Mouse (Mus musculus): ENCODE data around the gene Wars.
"Not testable (repeated sequence)": the region's sequence is repeated elsewhere in the genome, so short reads cannot be mapped to it uniquely, and the experiment has no call there.

Gene Wars

DNA sequence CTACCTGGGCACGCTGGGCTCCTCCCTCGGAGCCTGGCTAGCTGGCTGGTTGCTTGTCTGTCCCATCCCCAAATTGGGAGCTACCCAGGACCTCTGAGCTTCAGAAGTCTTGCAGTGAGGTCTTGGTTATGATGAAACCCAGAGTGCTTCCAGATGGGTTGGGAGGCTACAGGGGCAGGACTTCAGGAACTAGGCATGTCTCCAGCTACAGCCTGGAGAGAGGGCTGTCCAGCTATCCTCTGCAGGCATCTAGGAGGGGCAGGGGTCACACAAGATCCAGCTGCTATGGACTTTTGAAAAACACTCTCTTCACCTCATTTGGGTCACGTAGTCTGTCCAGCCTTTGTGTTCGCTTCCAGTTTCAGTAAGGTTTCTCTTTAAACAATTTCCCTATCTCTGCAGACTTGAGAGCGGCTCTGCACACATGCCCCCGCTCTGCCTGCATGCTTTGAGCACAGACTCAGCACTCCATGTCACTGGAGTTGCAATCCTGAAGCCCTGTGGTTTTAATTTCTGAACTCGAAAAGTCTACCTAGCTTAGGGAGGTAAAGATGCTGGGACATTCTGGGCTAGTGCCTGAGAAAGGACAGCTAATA, 36.3 kb downstream of the Wars start:
- no peak for DNase-seq (ENCODE audit: low read depth in 1 of 2, low spot score in 2 of 2)

GRCm38 (mm10) chr12:108857109-108857508, 36.9 kb downstream of the Wars start:
- no peak for DNase-seq (ENCODE audit: low read depth in 1 of 2, low spot score in 2 of 2)

DNA sequence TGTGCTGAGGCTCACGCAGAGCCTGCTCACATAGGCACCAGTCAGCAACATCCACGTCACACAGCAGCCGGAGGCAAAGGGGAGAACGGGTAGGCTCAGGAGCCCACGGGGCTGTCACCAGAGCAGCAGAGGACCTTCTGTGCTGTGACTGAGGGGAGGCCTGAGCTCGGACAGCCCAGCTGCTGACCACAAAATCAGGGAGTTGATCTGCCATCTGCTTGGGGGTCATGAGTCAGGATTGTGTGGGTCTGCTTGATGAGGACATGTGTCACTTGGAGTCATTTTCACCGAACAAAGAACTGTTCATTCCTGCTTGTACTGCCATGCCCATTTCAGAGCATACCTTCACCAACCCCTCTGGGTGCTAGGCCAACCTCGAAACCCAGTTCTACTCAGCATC, 37.8 kb downstream of the Wars start:
- no peak for DNase-seq (ENCODE audit: low read depth in 1 of 2, low spot score in 2 of 2)

GRCm38 (mm10) chr12:108855081-108855480, 38.9 kb downstream of the Wars start:
- DNase-seq (ENCODE audit: low read depth in 1 of 2, low spot score in 2 of 2), result no peak

- DNase-seq (ENCODE audit: low read depth in 1 of 2, low spot score in 2 of 2), result no peak
Observed at GRCm38 (mm10) chr12:108852822-108853221, 41.2 kb downstream of the Wars start.

DNA sequence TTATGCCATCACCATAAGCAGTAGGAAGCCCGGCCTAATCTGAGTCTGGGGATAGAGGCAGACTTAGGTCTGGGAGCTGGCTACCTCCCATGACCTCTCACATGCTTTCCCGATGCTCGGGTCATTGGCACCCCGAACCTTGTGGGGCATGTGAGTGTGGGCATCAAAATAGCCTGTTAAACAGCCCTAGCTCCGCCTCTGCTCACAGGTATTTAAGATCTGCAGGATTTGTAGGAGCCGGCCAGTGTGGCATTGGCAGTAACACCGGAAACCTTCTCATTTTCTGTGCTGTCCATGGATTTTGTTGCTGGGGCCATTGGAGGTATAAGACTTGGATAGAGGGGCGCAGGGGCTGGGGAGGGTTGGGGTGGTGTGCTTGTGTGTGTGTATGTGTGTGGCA, 43.1 kb downstream of the Wars start:
- DNase-seq (ENCODE audit: low read depth in 1 of 2, low spot score in 2 of 2), result no peak

DNA sequence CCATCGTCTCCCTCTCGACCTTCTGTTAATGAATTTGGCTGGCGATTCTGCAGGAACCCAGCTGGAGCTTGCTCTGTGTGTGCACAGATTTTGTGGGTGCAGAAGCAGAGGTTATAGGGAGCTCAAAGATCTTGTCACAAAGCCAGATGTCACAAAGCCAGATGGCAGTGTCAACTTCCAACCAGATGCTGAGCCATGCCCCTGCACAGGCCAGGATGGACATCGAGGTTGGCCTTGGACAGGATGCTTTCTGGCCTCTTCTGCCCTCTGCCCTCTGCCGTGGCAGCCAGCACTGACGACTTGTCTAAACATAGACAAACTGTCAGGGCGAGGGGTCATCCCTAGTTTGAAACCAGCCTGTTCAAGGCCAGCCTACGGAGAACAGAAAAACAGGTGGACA, 43.8 kb downstream of the Wars start:
- DNase-seq (ENCODE audit: low read depth in 1 of 2, low spot score in 2 of 2), result no peak

- DNase-seq (ENCODE audit: low read depth in 1 of 2, low spot score in 2 of 2), result no peak
Observed at GRCm38 (mm10) chr12:108849488-108850022, 44.4 kb downstream of the Wars start.

DNA sequence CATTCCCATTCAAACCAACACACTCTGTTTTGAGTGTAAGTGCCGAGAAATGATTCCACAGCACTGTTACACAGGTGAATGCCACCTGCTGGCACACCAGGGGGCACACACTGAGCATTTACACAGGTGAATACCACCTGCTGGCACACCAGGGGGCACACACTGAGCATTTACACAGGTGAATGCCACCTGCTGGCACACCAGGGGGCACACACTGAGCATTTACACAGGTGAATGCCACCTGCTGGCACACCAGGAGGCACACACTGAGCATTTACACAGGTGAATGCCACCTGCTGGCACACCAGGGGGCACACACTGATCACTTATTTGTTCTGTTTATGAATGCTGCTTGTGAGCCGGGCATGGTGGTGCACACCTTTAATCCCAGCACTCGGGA, 45.9 kb downstream of the Wars start:
- not testable (repeated sequence) for DNase-seq (ENCODE audit: low read depth in 1 of 2, low spot score in 2 of 2)

GRCm38 (mm10) chr12:108842663-108843062, 51.3 kb downstream of the Wars start:
- DNase-seq (ENCODE audit: low read depth in 1 of 2, low spot score in 2 of 2), result no peak

GRCm38 (mm10) chr12:108841181-108841580, 52.8 kb downstream of the Wars start:
- no peak for DNase-seq (ENCODE audit: low read depth in 1 of 2, low spot score in 2 of 2)

DNA sequence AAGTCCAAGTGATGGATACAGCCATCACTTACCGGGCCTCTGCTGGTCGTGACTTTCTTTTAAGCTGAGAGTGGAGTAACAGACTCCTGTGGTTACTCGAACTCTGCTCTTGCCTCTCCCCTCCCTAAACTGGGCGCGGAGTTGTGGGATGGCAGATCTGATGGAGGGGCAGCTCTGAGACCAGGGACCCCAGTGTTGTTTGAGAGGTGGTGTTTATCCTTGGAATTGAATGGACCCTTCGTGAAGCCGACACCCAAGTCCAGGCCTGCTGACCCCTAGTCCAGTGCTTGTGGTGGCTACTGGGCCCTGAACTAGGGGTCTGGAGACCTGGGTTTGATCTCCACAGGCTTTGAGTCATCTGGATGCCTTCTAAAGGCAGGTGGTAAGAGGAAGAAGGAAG, 57.3 kb downstream of the Wars start:
- DNase-seq (ENCODE audit: low read depth in 1 of 2, low spot score in 2 of 2), result no peak

GRCm38 (mm10) chr12:108835840-108836409, 58.0 kb downstream of the Wars start, which contains the start of the genes Slc25a29 and Slc25a47:
Slc25a29 (minus strand) TSS chr12:108835883.
Slc25a47 (plus strand) TSS chr12:108836046.
- DNase-seq (ENCODE audit: low read depth in 1 of 2, low spot score in 2 of 2), result peak; percentile 67 to 83

DNA sequence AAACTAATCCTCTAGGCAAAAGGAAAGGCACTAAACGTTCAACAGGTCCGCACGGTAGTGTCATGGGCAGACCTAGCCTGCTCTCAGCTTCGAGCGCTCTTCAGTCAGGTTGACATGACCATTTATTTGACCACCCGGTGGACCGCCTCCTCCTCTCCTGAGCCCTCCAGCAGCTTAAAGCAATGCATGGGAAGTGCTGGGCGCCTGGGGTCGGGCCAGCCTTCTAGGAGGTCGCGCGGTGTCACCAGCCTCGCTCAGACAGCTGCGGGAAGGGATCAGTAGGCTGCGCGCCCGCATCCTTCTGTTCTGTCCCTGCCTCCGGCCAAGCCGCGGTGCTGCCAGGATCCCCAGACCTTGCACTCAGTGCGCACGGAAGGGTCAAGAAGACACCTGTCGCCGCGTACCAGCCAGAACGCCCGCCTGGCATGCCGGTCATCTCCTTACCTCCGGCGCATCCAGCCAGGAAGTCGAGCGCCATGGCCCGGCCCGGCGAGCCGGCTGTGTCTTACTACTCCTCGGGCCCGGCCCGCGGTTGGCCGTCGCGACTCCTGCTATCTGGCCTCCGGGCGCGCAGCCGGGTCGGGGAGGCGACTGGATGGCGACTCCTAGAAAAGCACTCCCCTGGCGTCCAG, 58.6 kb downstream of the Wars start:
- DNase-seq (ENCODE audit: low read depth in 1 of 2, low spot score in 2 of 2), result no peak

DNA sequence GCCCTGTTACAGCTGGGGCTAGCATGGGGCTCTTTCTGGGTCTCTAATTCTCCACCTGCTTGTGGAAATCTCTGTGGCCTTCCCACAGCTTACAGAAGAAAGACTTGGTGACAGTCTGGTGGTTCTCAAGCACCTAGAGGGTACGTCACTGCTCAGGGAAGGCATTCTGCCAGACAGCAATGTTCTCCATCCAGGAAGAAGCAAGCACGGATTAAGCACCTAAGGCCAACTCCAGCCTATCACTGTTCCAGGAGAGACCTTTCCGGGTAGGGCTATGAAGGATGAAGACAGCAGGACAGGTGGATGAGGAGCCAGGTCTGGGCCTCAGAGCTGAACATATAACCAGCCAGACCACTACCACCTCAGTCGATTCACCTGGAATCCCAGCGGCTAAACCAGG, 59.2 kb downstream of the Wars start:
- DNase-seq (ENCODE audit: low read depth in 1 of 2, low spot score in 2 of 2), result no peak

DNA sequence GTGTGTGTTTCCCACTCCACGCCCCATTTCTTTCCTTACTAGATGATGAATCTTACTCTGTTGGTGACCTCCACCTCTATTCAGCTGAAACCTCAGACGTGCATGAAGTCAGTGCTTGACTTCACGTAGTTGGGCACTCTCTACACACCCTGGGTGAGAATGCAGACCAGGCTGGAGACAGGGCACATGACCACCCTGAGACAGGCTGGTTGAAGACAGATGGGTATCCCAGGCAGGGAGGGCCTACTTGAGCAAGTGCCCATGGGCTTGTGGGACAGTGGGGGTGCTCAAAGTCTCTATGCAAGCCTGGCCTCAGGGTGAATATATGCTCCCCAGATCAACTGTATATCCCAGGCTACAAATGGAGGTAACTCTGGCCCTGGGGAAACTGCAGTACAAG, 59.6 kb downstream of the Wars start:
- no peak for DNase-seq (ENCODE audit: low read depth in 1 of 2, low spot score in 2 of 2)

- no peak for DNase-seq (ENCODE audit: low read depth in 1 of 2, low spot score in 2 of 2)
Observed at GRCm38 (mm10) chr12:108833408-108833807, 60.6 kb downstream of the Wars start.

DNA sequence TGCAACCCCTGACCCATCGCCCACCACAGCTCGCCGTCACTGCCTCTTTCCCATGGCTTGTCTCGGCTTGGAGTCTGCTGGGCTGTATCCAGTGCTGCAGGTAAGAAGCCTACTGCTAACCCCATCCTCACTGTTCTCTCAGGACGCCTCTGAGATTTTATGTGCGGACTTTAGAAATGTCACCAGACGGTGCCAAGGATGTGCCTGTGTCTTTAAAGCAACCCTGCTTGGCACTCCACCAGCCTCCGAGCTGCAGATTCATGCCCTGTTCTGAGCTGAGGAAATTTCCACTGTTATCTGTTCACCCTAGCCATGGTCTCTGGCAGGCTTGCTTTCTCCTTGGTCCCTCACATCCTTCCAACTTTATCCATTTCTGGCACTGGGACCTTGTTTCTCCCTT, 61.1 kb downstream of the Wars start:
- DNase-seq (ENCODE audit: low read depth in 1 of 2, low spot score in 2 of 2), result no peak

GRCm38 (mm10) chr12:108831966-108832643, 61.9 kb downstream of the Wars start:
- peak; percentile 6 to 50 for DNase-seq (ENCODE audit: low read depth in 1 of 2, low spot score in 2 of 2)

DNA sequence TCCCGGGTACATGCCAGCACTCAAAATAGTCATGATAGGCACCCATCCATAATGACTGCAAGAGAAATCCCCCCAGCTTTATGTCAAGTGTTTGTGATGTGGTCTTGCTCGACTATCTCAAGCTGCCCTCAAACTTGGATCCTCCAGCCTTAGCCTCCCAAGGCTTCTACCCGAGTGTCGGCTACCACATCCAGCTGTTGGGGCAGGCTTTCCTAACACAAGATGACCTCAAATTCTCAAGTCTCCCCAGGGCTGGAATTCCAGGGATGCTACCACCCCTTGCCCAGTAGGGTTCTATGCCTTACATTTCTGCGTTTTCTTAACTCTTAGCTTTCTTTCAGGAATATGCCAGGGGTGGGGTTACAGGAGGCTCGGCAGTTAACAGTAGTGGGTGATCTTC, 63.6 kb downstream of the Wars start:
- no peak for DNase-seq (ENCODE audit: low read depth in 1 of 2, low spot score in 2 of 2)

GRCm38 (mm10) chr12:108829636-108830035, 64.3 kb downstream of the Wars start:
- no peak for DNase-seq (ENCODE audit: low read depth in 1 of 2, low spot score in 2 of 2)

GRCm38 (mm10) chr12:108827641-108828040, 66.3 kb downstream of the Wars start:
- DNase-seq (ENCODE audit: low read depth in 1 of 2, low spot score in 2 of 2), result no peak
